Mouse (Mus musculus) neural tube, embryonic 13.5 days (tissue): ENCODE results near the gene Rpl18. TPM values are rescaled to one million over a fixed set of nuclear protein-coding genes. Genes with fewer than 3 reads are reported as not detected.

Source experiments
- ATAC-seq: fragments of 200-750 bp; cut with Nextera tagmentation; 2 replicates; pipeline ENCODE4 v1.8.0; 2017; ENCODE audit warnings: low read depth, mild to moderate bottlenecking, moderate TSS enrichment, moderate library complexity
- H3K27ac ChIP-seq: fragments of 300-500 bp; sonication (generic); replicated peaks from 2 replicates; pipeline ENCODE4 v1.5.1; 2015; ENCODE audit warnings: moderate library complexity, mild to moderate bottlenecking, inconsistent platforms
- H3K27me3 ChIP-seq: fragments of 300-500 bp; sonication (generic); 2 replicates; pipeline ENCODE4 v1.6.1; 2015; ENCODE audit warnings: mild to moderate bottlenecking, inconsistent platforms
- H3K36me3 ChIP-seq: fragments of 300-500 bp; sonication (generic); 2 replicates; pipeline ENCODE4 v1.6.1; 2015; ENCODE audit warnings: mild to moderate bottlenecking, inconsistent platforms
- H3K4me1 ChIP-seq: fragments of 300-500 bp; sonication (generic); replicated peaks from 2 replicates; pipeline ENCODE4 v1.6.1; 2015; ENCODE audit warnings: inconsistent platforms
- H3K4me2 ChIP-seq: fragments of 300-500 bp; sonication (generic); 2 replicates; pipeline ENCODE4 v1.6.1; 2015; ENCODE audit warnings: inconsistent platforms, mild to moderate bottlenecking, moderate library complexity
- H3K4me3 ChIP-seq: fragments of 300-500 bp; sonication (generic); 2 replicates; pipeline ENCODE4 v1.5.1; 2015; ENCODE audit warnings: mild to moderate bottlenecking, inconsistent platforms
- H3K9ac ChIP-seq: fragments of 300-500 bp; sonication (generic); 2 replicates; pipeline ENCODE4 v1.6.1; 2015; ENCODE audit warnings: moderate library complexity, mild to moderate bottlenecking, inconsistent platforms
- H3K9me3 ChIP-seq: fragments of 300-500 bp; sonication (generic); 2 replicates; pipeline ENCODE4 v1.6.1; 2016; ENCODE audit warnings: inconsistent platforms
- WGBS: fragments of 180-500 bp; shearing (Covaris S2); methylation state at CpG from one replicate; pipeline ENCODE4 v1.1.7; 2015; 5-methylcytosine and 5-hydroxymethylcytosine counted together
- polyA plus RNA-seq: library from polyadenylated mRNA; unstranded; fragments of >200 nt; fragmentation: Nextera tagmentation; extraction: Ambion mirVana; gene quantifications from 2 replicates; pipeline ENCODE4 v1.2.1, GENCODE M21; 2015

The Rpl18 gene
- polyA plus RNA-seq: 570 and 614 TPM in 2 replicates

DNA sequence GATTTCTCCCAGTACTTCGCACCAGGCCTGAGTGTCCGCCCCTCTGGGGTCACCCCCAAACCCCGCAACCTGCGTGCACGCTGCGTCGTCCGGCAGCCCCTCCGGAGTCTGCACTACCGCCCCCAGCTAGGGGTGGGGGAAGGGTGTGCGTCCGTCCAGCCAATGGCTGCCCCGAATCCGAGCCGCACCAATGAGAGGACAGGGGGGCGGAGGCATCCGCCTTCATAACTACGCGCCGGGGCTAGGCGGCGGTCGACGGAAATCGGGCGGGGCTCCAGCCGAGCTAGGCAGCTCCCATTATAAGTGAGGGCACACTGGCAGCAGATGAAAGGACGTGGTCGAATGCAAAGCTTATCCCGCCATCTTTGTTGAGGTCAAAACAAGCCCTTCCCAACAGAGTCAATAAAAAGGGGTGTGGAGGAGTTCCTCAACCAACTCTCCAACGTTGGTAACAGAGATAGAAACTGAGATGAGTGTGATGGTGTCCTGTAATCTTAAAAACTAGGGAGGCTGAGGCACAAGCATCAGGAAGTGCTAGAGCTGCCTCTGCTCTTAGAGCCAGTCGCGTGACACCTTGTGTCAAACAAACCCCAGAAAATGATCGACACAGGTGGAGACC lies at the start of gene Rpl18:
TSS of gene Rpl18 (plus strand) at position 368 of the 619 bp plus-strand sequence.
- Histone ChIP-seq H3K36me3 (peaks cover 47% of the 10 kb centered on the region), H3K4me1 (peaks cover 51% of the 10 kb centered on the region), H3K4me2 (peak within 1 kb of the TSS; percentile 82), H3K27ac (peak within 1 kb of the TSS; percentile 77), H3K9ac (peak within 1 kb of the TSS; percentile 76), H3K4me3 (peak within 1 kb of the TSS; percentile 65), H3K9me3 (no peaks in the 10 kb centered on the region), H3K27me3 (no peaks in the 10 kb centered on the region)
- 7% methylated on average over 34 of the region's 34 CpGs for WGBS
- peak; percentile 90 for ATAC-seq

DNA sequence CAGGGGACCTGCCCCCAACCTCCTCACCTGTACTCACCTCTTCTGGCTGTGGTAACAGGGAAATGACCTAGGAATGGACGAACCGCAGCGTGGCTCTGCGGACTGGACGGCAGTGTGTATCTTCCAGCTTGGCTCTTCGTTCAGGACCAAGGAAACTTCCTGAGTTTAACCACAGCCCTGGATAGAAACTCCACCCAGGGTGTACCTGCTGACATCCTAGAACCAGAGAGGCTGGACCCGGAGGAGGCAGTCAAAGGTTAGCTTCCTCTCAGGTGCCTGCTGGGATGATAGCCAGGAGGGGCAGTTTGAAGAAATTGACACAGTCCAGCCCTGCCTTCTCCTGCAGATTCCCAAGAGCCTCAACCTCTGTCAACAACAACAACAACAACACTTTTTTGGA lies 49.1 kb upstream of the Rpl18 start, which contains the start of gene Fut2:
TSS of gene Fut2 (minus strand) at position 234 of the 400 bp plus-strand sequence.
- H3K4me2 ChIP-seq: no peak within 1 kb of the TSS
- H3K9ac ChIP-seq: no peak within 1 kb of the TSS
- H3K27me3 ChIP-seq: no peaks in the 10 kb centered on the region
- no peak within 1 kb of the TSS for H3K4me3 ChIP-seq
- peaks cover 3% of the 10 kb centered on the region; the same call in 1 of the 2 replicates for H3K4me1 ChIP-seq
- H3K27ac ChIP-seq: no peak within 1 kb of the TSS
- WGBS: 87% methylated on average over 7 of the region's 7 CpGs
- no peaks in the 10 kb centered on the region for H3K9me3 ChIP-seq
- ATAC-seq: no peak
- H3K36me3 ChIP-seq: no peaks in the 10 kb centered on the region

DNA sequence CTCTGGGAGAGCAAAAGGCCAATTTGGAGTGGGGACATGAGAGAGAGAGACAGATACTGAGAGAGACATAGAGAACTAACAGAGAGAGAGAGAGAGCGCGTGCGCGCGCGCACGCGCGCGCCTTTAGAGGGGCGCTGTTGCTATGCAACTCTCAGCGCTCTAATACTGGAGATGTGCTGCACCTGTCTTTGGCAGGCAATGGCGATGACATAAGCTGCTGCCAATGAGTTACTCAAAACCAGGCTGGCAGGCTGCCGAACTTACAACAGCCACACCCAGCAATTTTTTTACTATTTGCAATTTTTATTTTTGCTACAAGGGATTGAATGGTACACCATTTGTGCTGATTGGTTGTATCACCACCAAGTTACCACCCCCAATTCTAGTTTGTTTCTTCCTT lies 47.5 kb upstream of the Rpl18 start:
- 73% methylated on average over 14 of the region's 14 CpGs for WGBS
- ATAC-seq: no peak

DNA sequence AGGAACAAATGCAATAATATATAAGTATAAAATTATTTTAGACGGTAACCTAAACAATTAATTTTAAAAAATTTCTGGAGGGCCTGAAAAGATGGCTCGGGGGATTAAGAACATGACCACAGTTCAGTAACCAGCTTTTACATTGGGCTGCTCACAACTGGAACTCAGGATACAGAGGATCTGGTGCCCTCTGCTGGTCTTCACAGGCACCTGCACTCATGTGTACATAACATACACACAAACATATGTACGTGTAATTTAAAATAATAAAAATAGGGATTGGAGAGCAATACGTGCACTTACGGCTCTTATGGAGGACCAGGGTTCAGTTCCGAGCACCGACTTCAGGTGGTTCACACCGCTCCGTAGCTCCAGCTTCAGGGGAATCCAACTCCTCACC lies 46.3 kb upstream of the Rpl18 start:
- Histone ChIP-seq H3K4me1 (peaks cover 3% of the 10 kb centered on the region; the same call in 1 of the 2 replicates), H3K4me2 (no peak overlapping the region), H3K9me3 (no peaks in the 10 kb centered on the region), H3K9ac (no peak overlapping the region), H3K36me3 (no peaks in the 10 kb centered on the region), H3K4me3 (no peak overlapping the region), H3K27ac (no peak overlapping the region), H3K27me3 (no peaks in the 10 kb centered on the region)
- ATAC-seq: no peak
- WGBS: 93% methylated on average over 9 of the region's 9 CpGs

More for the DNA sequence above, 47.5 kb upstream of the Rpl18 start:
- H3K9ac ChIP-seq: no peak overlapping the region
- no peaks in the 10 kb centered on the region for H3K9me3 ChIP-seq
- H3K27ac ChIP-seq: no peak overlapping the region
- no peaks in the 10 kb centered on the region for H3K27me3 ChIP-seq
- H3K36me3 ChIP-seq: no peaks in the 10 kb centered on the region
- H3K4me2 ChIP-seq: no peak overlapping the region
- peaks cover 3% of the 10 kb centered on the region; the same call in 1 of the 2 replicates for H3K4me1 ChIP-seq
- H3K4me3 ChIP-seq: no peak overlapping the region

DNA sequence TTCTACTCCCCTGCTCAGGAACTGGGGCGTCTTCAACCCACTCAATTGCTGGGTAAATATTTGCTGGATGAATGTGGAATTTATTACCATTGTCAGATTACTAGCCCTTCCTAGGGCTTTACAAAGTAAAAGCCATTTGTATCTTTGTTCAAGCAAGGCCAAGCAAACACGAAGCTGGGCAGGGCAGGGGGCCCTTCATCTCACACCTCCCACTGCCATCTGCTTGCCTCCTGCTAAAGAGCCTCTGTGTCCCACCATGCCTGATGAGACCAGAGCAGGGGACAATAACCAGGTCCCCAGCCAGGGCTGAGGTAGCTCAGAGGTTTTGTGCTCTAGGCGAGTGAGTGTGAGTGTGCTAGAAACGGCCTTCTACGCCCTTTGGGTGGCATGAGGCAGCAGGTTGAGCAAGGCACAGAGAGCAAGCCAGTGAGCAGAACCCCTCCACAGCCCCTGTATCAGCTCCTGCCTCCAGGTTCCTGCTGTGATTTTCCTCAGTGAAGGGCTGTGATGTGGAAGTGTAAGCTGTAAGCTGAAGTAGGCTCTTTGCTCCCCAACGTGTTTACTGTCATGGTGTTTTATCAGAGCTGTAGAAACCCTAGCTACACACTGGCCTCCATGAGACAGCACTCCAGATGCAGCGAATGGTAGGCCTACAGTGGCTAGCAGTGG lies 37.5 kb upstream of the Rpl18 start:
- WGBS: 72% methylated on average over 7 of the region's 7 CpGs
- Histone ChIP-seq H3K27me3 (no peaks in the 10 kb centered on the region), H3K4me2 (no peak overlapping the region), H3K9me3 (no peaks in the 10 kb centered on the region), H3K4me3 (no peak overlapping the region), H3K4me1 (peaks cover 7% of the 10 kb centered on the region; the same call in 1 of the 2 replicates), H3K9ac (no peak overlapping the region), H3K36me3 (no peaks in the 10 kb centered on the region), H3K27ac (no peak overlapping the region)
- ATAC-seq: no peak

DNA sequence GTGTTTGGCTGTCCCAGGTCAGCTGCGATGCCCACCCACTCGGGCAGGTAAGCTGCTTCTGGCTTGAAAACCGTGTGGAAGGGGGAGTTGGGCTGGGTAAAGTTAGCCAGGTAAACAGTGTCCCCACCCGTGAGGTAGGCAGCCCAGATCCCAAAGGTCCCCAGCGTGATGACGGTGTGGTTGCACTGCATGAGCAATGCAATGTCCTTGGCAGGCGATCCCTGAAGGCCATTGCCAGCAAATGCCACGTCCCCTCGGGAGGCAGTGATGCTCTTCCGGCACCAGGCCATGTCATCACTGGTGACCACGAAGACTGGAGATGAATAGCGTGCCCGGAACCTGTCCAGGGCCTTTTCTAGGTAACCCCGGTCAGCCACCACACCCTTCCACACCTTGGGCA lies 36.7 kb upstream of the Rpl18 start:
- no peak overlapping the region for H3K27ac ChIP-seq
- ATAC-seq: no peak
- no peak overlapping the region for H3K4me3 ChIP-seq
- H3K9ac ChIP-seq: no peak overlapping the region
- H3K9me3 ChIP-seq: no peaks in the 10 kb centered on the region
- H3K4me1 ChIP-seq: peaks cover 11% of the 10 kb centered on the region; the same call in 1 of the 2 replicates
- 92% methylated on average over 14 of the region's 14 CpGs for WGBS
- no peaks in the 10 kb centered on the region for H3K27me3 ChIP-seq
- no peak overlapping the region for H3K4me2 ChIP-seq
- no peaks in the 10 kb centered on the region for H3K36me3 ChIP-seq

DNA sequence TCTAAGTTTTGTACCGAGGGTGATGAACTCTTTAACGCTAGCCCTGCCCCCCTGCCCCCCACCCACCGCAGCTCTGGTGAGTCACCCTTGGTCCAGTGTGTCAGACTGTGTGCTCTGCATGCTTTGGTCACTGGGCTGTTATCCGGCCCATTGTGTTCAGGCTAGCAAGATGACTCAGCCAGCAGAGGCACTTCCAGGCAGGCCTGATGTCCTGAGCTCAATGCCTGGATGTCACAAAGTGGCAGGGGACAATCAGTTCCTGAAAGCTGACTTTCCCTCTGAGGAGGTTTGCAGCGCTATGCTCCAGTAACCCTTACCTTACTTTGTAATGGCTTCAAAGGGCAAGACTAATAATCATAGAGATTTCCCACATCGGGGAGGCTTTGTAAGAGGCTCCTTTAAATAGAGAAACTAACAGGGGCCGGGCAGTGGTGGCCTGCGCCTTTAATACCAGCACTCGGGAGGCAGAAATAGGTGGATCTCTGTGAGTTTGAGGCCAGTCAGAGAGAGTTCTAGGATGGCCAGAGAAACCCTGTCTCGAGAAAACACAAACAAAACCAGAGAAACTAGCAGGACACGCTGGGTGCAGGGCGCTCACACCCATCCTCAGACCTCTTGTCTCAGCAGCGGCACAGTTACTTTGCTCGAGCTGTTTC lies 35.2 kb upstream of the Rpl18 start:
- Histone ChIP-seq H3K9ac (no peak overlapping the region), H3K4me2 (no peak overlapping the region), H3K4me1 (peaks cover 11% of the 10 kb centered on the region; the same call in 1 of the 2 replicates), H3K4me3 (no peak overlapping the region), H3K9me3 (no peaks in the 10 kb centered on the region), H3K27me3 (no peaks in the 10 kb centered on the region), H3K27ac (no peak overlapping the region), H3K36me3 (no peaks in the 10 kb centered on the region)
- no peak for ATAC-seq
- WGBS: 72% methylated on average over 14 of the region's 14 CpGs

DNA sequence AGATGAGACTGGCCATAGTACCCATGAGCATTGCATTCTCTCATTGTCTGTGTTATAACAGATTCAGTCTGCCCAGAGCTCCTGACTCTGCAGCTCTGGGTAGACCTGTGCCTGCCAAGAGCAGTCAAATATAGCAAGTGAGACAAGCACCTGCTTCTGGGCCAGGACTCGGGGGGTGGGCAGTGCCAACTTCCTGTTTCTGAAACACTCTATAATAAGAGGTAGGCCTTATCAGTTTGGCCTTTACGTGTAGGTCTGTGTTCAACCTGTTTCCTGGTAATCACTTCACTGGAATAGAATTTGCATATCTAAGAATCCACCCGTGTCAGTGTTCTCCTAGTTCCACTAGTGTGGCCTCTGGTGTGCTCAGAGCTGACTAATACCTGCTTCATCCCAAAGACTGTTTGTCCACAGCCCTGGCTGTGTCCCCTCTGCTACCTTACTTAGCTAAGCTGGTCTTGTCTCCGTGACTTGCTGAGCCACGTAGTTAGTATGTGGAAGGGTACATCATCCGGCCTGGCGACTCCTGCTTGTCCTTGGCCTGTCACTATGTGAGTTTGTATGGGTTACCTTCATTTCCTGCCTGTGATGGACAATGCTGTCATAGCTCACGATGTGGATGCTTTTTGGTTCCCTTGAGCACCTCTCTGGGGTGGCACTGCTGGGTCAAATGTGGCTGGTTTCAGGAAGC lies 34.1 kb upstream of the Rpl18 start:
- no peaks in the 10 kb centered on the region for H3K27me3 ChIP-seq
- 85% methylated on average over 8 of the region's 8 CpGs for WGBS

DNA sequence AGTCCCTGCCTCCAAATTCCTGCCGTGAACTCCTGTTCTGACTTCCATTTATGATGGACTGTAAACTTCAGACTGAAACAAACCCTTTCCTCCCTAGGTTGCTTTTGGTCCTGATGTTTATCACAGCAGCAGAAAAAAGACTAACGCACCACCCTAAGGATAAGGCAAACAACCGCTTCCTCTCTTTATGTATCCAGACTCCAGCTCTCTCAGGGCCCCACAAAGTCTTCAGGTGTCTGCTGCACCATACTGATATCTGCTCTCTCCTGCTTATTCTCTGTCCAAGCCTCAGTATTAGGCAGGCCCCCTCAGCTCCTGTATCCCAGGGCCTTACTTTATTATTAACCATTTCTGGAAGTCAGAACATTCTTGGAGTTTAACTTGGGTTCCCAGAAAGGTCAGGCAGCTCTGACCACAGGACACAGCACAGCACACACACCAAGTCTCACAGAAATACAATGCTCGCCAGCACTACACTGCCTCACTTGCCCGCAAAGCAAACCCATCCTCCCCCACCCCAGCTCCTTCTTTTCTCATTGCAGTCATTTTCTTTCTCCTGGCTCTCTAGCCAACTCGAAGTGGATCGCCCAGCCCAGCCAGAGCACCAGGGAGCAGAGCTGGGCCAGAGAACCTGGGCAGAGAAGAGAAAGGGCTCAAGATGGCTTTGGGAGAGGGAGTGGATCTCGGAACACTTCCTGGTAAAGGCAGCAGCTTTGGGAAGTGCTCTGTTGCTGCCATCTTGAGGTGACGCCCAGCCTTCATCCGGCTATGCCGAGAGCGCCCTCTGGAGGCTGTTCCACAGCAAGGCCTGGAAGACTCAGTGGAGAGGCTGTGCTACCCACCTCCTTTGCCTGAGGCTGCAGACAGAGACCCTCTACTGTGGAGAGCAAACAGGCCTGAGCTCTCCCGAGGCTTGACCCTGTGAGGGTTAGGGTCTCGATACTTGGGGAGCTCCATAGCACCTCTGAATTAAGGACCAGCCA lies 32.8 kb upstream of the Rpl18 start:
- H3K27me3 ChIP-seq: no peaks in the 10 kb centered on the region
- H3K27ac ChIP-seq: peak overlapping the region; percentile 35; the same call in 1 of the 2 replicates
- H3K4me3 ChIP-seq: no peak overlapping the region
- 31% methylated on average over 14 of the region's 14 CpGs for WGBS
- H3K4me1 ChIP-seq: peaks cover 31% of the 10 kb centered on the region
- peak overlapping the region; percentile 43; the same call in 1 of the 2 replicates for H3K9ac ChIP-seq
- peak overlapping the region; percentile 40 for H3K4me2 ChIP-seq
- no peaks in the 10 kb centered on the region for H3K9me3 ChIP-seq
- peak; percentile 82 for ATAC-seq
- no peaks in the 10 kb centered on the region for H3K36me3 ChIP-seq

More for the DNA sequence above, 34.1 kb upstream of the Rpl18 start:
- Histone ChIP-seq H3K4me3 (no peak overlapping the region), H3K9me3 (no peaks in the 10 kb centered on the region), H3K27ac (no peak overlapping the region), H3K4me1 (peaks cover 19% of the 10 kb centered on the region), H3K9ac (no peak overlapping the region), H3K36me3 (no peaks in the 10 kb centered on the region), H3K4me2 (no peak overlapping the region)
- no peak for ATAC-seq

DNA sequence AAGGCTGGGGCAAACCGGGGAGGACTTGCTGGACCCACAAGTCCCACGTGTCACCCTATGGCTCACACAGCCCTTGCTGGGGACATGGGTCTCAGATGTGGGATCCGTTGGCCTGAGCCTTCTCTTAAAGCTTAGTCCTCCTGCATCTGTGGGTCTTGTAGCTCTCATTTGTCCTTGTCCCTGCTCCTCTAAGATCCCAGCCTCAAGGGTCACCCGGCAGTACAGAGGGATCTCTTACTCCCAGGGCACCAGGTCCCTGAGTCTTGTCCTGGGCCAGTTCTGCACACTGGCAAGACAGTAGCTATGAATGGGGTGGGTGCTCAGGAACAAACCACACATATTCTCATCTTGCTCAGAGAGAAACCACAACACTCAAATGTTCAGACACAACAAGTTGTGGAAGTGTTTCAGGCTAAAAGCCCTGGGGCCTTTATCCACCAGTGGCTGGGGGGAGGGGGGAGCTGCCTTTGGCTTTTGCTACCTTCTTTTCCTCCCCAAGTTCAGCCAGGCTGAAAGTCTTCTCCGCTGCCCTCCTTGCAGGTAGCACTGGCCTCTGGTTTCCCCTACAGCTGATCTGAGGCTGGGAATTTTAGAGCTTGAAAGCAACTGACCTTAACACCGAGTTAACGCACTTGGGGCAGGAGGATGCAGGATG lies 31.7 kb upstream of the Rpl18 start, which contains the start of gene Ntn5:
TSS of gene Ntn5 (plus strand) at position 627 of the 655 bp plus-strand sequence.
- Histone ChIP-seq H3K9ac (peak within 1 kb of the TSS; percentile 43; the same call in 1 of the 2 replicates), H3K27ac (no peak within 1 kb of the TSS), H3K27me3 (no peaks in the 10 kb centered on the region), H3K4me3 (no peak within 1 kb of the TSS), H3K9me3 (no peaks in the 10 kb centered on the region), H3K4me1 (peaks cover 31% of the 10 kb centered on the region), H3K4me2 (no peak within 1 kb of the TSS; the same call in 1 of the 2 replicates), H3K36me3 (no peaks in the 10 kb centered on the region)
- WGBS: 77% methylated on average over 7 of the region's 7 CpGs
- no peak for ATAC-seq
